Mouse (Mus musculus) liver, embryonic 15.5 days (tissue): ENCODE measurements around the gene Uqcc1. TPM values are rescaled to one million over a fixed set of nuclear protein-coding genes. Genes with fewer than 3 reads are reported as not detected.

Experiments
- ATAC-seq: fragments of 200-750 bp; cut with Nextera tagmentation; 2 replicates; pipeline ENCODE4 v1.8.0; 2017; ENCODE audit warnings: moderate number of reproducible peaks, mild to moderate bottlenecking, moderate library complexity; ENCODE audit not compliant: insufficient read depth
- H3K27ac ChIP-seq: fragments of 300-500 bp; sonication (generic); replicated peaks from 2 replicates; pipeline ENCODE4 v1.5.1; 2015; ENCODE audit warnings: mild to moderate bottlenecking, inconsistent platforms
- H3K27me3 ChIP-seq: fragments of 300-500 bp; sonication (generic); 2 replicates; pipeline ENCODE4 v1.6.1; 2015; ENCODE audit warnings: mild to moderate bottlenecking, inconsistent platforms
- H3K36me3 ChIP-seq: fragments of 300-500 bp; sonication (generic); replicated peaks from 2 replicates; pipeline ENCODE4 v1.6.1; 2015; ENCODE audit warnings: moderate library complexity, mild to moderate bottlenecking, inconsistent platforms
- H3K4me1 ChIP-seq: fragments of 300-500 bp; sonication (generic); replicated peaks from 2 replicates; pipeline ENCODE4 v1.6.1; 2015; ENCODE audit warnings: inconsistent platforms
- H3K4me2 ChIP-seq: fragments of 300-500 bp; sonication (generic); 2 replicates; pipeline ENCODE4 v1.6.1; 2015; ENCODE audit warnings: moderate library complexity, mild to moderate bottlenecking, inconsistent platforms
- H3K4me3 ChIP-seq: fragments of 300-500 bp; sonication (generic); replicated peaks from 2 replicates; pipeline ENCODE4 v1.5.1; 2015; ENCODE audit warnings: mild to moderate bottlenecking, inconsistent platforms
- H3K9ac ChIP-seq: fragments of 300-500 bp; sonication (generic); 2 replicates; pipeline ENCODE4 v1.6.1; 2015; ENCODE audit warnings: moderate library complexity, mild to moderate bottlenecking, inconsistent platforms
- H3K9me3 ChIP-seq: fragments of 300-500 bp; sonication (generic); replicated peaks from 2 replicates; pipeline ENCODE4 v1.6.1; 2016; ENCODE audit warnings: inconsistent platforms
- WGBS: fragments of 180-500 bp; shearing (Covaris S2); methylation state at CpG from one replicate; pipeline ENCODE4 v1.1.7; 2015; ENCODE audit warnings: mixed read lengths; ENCODE audit not compliant: insufficient replicate concordance; 5-methylcytosine and 5-hydroxymethylcytosine counted together
- polyA plus RNA-seq: library from polyadenylated mRNA; unstranded; fragments of >200 nt; fragmentation: Nextera tagmentation; extraction: Ambion mirVana; gene quantifications from 2 replicates; pipeline ENCODE4 v1.2.1, GENCODE M21; 2015

Uqcc1 gene
- polyA plus RNA-seq, 1 experiment from 2014 or later = 33.5 TPM

- H3K36me3 ChIP-seq = no peaks in the 10 kb centered on the region
- H3K4me3 ChIP-seq = no peak overlapping the region
- peaks cover 21% of the 10 kb centered on the region; the same call in 1 of the 2 replicates for H3K27me3 ChIP-seq
- H3K4me2 ChIP-seq = peak overlapping the region; percentile 29
- no peak overlapping the region for H3K9ac ChIP-seq
- H3K9me3 ChIP-seq = no peaks in the 10 kb centered on the region
- peak; percentile 71 for ATAC-seq
- H3K4me1 ChIP-seq = peaks cover 30% of the 10 kb centered on the region
- WGBS = 40% methylated on average over 5 of the region's 5 CpGs
- H3K27ac ChIP-seq = peak overlapping the region; percentile 56
These were observed 17.4 kb upstream of the Uqcc1 start for GRCm38 (mm10) chr2:155947390-155948002.

GRCm38 (mm10) chr2:155946499-155946898, 16.4 kb upstream of the Uqcc1 start:
- H3K9ac ChIP-seq = no peak overlapping the region
- H3K9me3 ChIP-seq = no peaks in the 10 kb centered on the region
- no peaks in the 10 kb centered on the region for H3K36me3 ChIP-seq
- H3K4me1 ChIP-seq = peaks cover 26% of the 10 kb centered on the region
- no peak overlapping the region for H3K4me2 ChIP-seq
- peak overlapping the region; percentile 42; the same call in 1 of the 2 replicates for H3K27ac ChIP-seq
- WGBS = 48% methylated on average over 4 of the region's 4 CpGs
- no peak overlapping the region for H3K4me3 ChIP-seq
- no peak for ATAC-seq
- H3K27me3 ChIP-seq = peaks cover 18% of the 10 kb centered on the region; the same call in 1 of the 2 replicates

GRCm38 (mm10) chr2:155946069-155946468, 16.0 kb upstream of the Uqcc1 start:
- 2% methylated on average over 7 of the region's 7 CpGs for WGBS
- Histone ChIP-seq H3K27me3 (peaks cover 18% of the 10 kb centered on the region; the same call in 1 of the 2 replicates), H3K4me3 (no peak overlapping the region), H3K4me1 (peaks cover 25% of the 10 kb centered on the region), H3K9ac (no peak overlapping the region), H3K36me3 (no peaks in the 10 kb centered on the region), H3K4me2 (no peak overlapping the region), H3K27ac (no peak overlapping the region), H3K9me3 (no peaks in the 10 kb centered on the region)
- ATAC-seq = no peak

- Histone ChIP-seq H3K4me2 (no peak overlapping the region), H3K36me3 (no peaks in the 10 kb centered on the region), H3K4me3 (no peak overlapping the region), H3K9me3 (no peaks in the 10 kb centered on the region), H3K9ac (no peak overlapping the region), H3K4me1 (peaks cover 25% of the 10 kb centered on the region), H3K27ac (no peak overlapping the region), H3K27me3 (peaks cover 18% of the 10 kb centered on the region; the same call in 1 of the 2 replicates)
- no peak for ATAC-seq
- WGBS = 82% methylated on average over 5 of the region's 5 CpGs
These were observed 15.5 kb upstream of the Uqcc1 start for GRCm38 (mm10) chr2:155945580-155945979.

GRCm38 (mm10) chr2:155945124-155945523, 15.0 kb upstream of the Uqcc1 start, which contains the start of gene Gdf5:
Gene Gdf5, minus strand, starts transcription at chr2:155945367.
- Histone ChIP-seq H3K27me3 (peaks cover 18% of the 10 kb centered on the region; the same call in 1 of the 2 replicates), H3K4me2 (no peak within 1 kb of the TSS), H3K9me3 (no peaks in the 10 kb centered on the region), H3K27ac (no peak within 1 kb of the TSS), H3K9ac (no peak within 1 kb of the TSS), H3K36me3 (no peaks in the 10 kb centered on the region), H3K4me3 (no peak within 1 kb of the TSS), H3K4me1 (peaks cover 25% of the 10 kb centered on the region)
- WGBS = 65% methylated on average over 13 of the region's 13 CpGs
- ATAC-seq = no peak

- no peak overlapping the region for H3K4me2 ChIP-seq
- H3K27me3 ChIP-seq = peaks cover 18% of the 10 kb centered on the region; the same call in 1 of the 2 replicates
- WGBS = 74% methylated on average over 4 of the region's 4 CpGs
- no peak overlapping the region for H3K4me3 ChIP-seq
- no peak for ATAC-seq
- peaks cover 25% of the 10 kb centered on the region for H3K4me1 ChIP-seq
- no peaks in the 10 kb centered on the region for H3K9me3 ChIP-seq
- H3K27ac ChIP-seq = no peak overlapping the region
- H3K36me3 ChIP-seq = no peaks in the 10 kb centered on the region
- H3K9ac ChIP-seq = no peak overlapping the region
These were observed 14.6 kb upstream of the Uqcc1 start for GRCm38 (mm10) chr2:155944685-155945084.

- Histone ChIP-seq H3K27ac (no peak overlapping the region), H3K4me2 (no peak overlapping the region), H3K4me3 (no peak overlapping the region), H3K9ac (no peak overlapping the region), H3K4me1 (peaks cover 25% of the 10 kb centered on the region), H3K9me3 (no peaks in the 10 kb centered on the region), H3K27me3 (peaks cover 15% of the 10 kb centered on the region; the same call in 1 of the 2 replicates), H3K36me3 (no peaks in the 10 kb centered on the region)
- no peak for ATAC-seq
- WGBS = 18% methylated on average over 8 of the region's 8 CpGs
These were observed 13.4 kb upstream of the Uqcc1 start for GRCm38 (mm10) chr2:155943463-155943862.

- H3K9ac ChIP-seq = no peak overlapping the region
- no peak overlapping the region for H3K4me2 ChIP-seq
- 83% methylated on average over 40 of the region's 40 CpGs for WGBS
- H3K27ac ChIP-seq = no peak overlapping the region
- no peaks in the 10 kb centered on the region for H3K36me3 ChIP-seq
- H3K9me3 ChIP-seq = no peaks in the 10 kb centered on the region
- ATAC-seq = no peak
- peaks cover 10% of the 10 kb centered on the region for H3K4me1 ChIP-seq
- peaks cover 15% of the 10 kb centered on the region; the same call in 1 of the 2 replicates for H3K27me3 ChIP-seq
- H3K4me3 ChIP-seq = no peak overlapping the region
These were observed 11.8 kb upstream of the Uqcc1 start for GRCm38 (mm10) chr2:155941697-155942442.

GRCm38 (mm10) chr2:155940681-155941080, 10.6 kb upstream of the Uqcc1 start, which contains the start of gene Gm15557:
Gene Gm15557, plus strand, starts transcription at chr2:155940728.
- no peak within 1 kb of the TSS for H3K4me3 ChIP-seq
- no peak for ATAC-seq
- 70% methylated on average over 3 of the region's 3 CpGs for WGBS
- H3K36me3 ChIP-seq = no peaks in the 10 kb centered on the region
- H3K9ac ChIP-seq = no peak within 1 kb of the TSS
- H3K27ac ChIP-seq = no peak within 1 kb of the TSS
- H3K4me1 ChIP-seq = no peaks in the 10 kb centered on the region
- peaks cover 15% of the 10 kb centered on the region; the same call in 1 of the 2 replicates for H3K27me3 ChIP-seq
- H3K9me3 ChIP-seq = no peaks in the 10 kb centered on the region
- no peak within 1 kb of the TSS for H3K4me2 ChIP-seq

- WGBS = 53% methylated on average over 7 of the region's 7 CpGs
- no peak overlapping the region for H3K9ac ChIP-seq
- ATAC-seq = no peak
- no peaks in the 10 kb centered on the region for H3K36me3 ChIP-seq
- H3K27ac ChIP-seq = no peak overlapping the region
- no peaks in the 10 kb centered on the region for H3K9me3 ChIP-seq
- peaks cover 15% of the 10 kb centered on the region; the same call in 1 of the 2 replicates for H3K27me3 ChIP-seq
- no peaks in the 10 kb centered on the region for H3K4me1 ChIP-seq
- no peak overlapping the region for H3K4me2 ChIP-seq
- no peak overlapping the region for H3K4me3 ChIP-seq
These were observed 9.9 kb upstream of the Uqcc1 start for GRCm38 (mm10) chr2:155939897-155940529.
